Mouse (Mus musculus) brown adipose tissue, adult 24 weeks (tissue): ENCODE results near the gene Ptpn21. TPM values are rescaled to one million over a fixed set of nuclear protein-coding genes. Genes with fewer than 3 reads are reported as not detected.

ENCODE experiments used
- H3K27ac ChIP-seq: fragments of 200-500 bp; replicated peaks from 2 replicates; pipeline ENCODE4 v1.5.1; 2012; ENCODE audit warnings: low read depth, mild to moderate bottlenecking, low read length
- H3K4me1 ChIP-seq: fragments of 200-500 bp; 2 replicates; pipeline ENCODE4 v1.6.1; 2012; ENCODE audit warnings: low read length, mixed read lengths; ENCODE audit not compliant: control insufficient read depth, insufficient read depth, insufficient read length
- H3K4me3 ChIP-seq: fragments of 200-500 bp; 2 replicates; pipeline ENCODE4 v1.5.1; 2012; ENCODE audit warnings: low read depth, mild to moderate bottlenecking, low read length, moderate library complexity; ENCODE audit not compliant: insufficient read depth
- polyA plus RNA-seq: library from polyadenylated mRNA; stranded (reverse); fragments of >200 nt; gene quantifications from 2 replicates; pipeline ENCODE4 v1.2.4, GENCODE M21; 2012; ENCODE audit not compliant: missing spikeins, insufficient read depth, insufficient read length

Ptpn21 gene
- polyA plus RNA-seq, 1 experiment: 8.6 TPM

DNA sequence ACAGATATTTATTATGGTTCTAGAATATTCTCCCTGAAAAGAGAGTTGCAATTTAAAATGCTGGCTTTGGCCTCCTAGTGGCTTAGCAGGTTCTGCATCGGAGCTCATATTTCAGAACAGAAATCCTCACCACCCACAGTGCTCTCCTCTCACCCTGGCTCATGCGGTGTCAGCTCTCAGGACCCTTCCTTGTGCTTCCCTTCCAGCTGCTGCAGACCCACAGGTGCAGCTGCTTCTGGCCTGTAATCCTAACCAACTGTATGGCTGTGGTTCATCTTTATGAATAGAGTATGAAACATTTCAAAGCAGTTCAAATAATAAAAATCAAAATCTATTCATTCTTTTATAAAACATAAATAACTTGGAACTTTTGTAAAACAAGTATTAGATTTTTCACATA lies 80.3 kb downstream of the Ptpn21 start:
- Histone ChIP-seq H3K4me3 (no peak overlapping the region), H3K4me1 (no peaks in the 10 kb centered on the region), H3K27ac (no peak overlapping the region)

DNA sequence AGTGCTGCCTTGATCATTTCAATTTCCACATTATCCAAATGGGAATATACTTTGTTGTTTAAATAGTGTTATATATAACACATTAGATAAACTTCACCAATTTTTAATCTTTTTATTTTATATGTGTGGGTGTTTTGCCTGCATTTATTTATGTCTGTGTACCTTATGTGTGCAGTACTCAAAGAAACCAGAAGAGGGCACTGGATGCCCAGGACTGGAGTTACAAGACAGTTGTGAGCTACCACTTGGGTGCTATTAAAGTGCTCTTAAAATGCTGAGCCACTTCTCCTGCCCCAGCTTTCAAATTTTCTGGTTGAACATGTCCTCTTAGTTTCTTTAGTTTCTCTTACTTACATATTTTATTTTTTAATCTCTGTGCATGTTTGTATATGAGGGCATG lies 92.4 kb downstream of the Ptpn21 start:
- H3K4me3 ChIP-seq: no peak overlapping the region
- H3K4me1 ChIP-seq: no peaks in the 10 kb centered on the region
- H3K27ac ChIP-seq: no peak overlapping the region

DNA sequence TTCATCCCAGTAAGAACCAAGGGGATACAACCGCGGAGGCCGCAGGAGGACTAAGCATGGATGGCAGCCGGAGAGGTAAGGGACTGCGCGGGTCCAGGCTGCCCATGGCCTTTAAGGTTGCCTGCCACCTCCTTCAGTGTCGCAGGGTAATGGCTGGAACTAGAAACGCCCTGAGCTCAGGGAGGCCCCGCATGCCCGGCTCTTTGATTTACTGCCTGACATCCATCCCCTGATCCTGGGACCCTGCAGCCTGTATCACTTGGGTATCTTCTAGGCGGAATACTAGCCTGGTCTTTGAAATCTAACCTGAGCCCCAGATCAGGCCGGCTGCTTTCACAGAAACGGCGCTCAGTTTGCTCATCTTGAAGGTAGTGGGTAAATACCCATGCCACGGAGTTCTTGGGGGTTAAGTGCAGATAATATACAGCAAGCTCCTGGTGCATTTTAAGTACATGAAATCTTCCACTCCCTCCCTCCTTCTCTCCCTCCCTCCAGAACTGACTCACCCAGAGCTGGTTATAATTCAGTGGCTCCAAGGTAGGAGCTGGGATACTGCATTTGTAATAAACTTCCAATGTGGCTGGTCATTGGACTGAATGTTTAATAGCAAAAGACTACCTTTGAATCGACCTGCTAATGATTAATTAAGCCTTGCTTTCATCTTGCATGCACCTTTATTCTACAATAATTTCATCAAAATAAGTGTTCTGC lies 108.8 kb downstream of the Ptpn21 start:
- H3K4me1 ChIP-seq: 0 out of 2 replicates have a peak, but pooled peaks cover 2% of the 10 kb centered on the region
- no peak overlapping the region for H3K27ac ChIP-seq
- peak overlapping the region; percentile 88 for H3K4me3 ChIP-seq

DNA sequence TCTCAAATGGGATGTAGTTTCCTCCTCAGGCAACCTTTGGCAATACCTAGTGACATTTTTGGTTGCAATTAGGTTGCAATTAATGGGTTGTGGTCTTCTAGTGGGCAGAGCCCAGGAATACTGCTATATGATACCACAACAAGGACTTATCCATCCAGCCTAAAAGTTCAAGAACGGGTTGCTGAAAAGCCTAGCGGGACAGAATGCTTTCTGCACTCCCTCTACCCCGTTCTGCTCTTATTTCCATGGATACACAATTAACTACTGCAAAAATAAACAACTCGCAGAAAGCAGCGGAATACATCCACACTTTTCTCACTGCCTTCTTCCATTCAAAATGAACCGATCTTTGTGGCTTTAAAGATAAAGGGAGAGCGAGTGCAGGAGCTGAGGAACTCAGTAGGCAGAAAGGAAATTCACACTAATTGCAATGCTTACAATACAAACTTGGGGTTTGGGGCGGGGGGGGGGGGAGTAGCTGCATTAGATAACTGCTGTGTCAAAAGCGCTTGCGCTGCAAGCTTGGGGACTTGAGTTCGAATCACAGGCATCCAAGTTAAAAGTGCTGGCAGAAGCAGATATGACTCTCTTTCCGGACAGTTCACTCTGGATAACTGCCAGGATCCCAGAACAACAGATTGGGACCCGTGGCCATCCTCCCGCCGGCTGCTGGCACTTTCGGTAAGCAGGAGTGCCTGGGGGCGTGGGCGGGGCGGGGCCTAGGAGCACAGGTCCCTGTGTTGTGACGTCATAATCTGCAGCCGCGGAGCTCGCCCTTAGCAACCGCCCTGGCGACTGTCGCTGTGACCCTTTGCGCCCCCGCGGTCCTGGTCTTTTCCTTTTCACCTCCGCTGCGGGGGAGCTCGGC lies 109.6 kb downstream of the Ptpn21 start, which contains the start of gene Spata7:
Gene Spata7, plus strand, starts transcription at position 766 of the 868 bp plus-strand sequence.
- H3K4me3 ChIP-seq: peak within 1 kb of the TSS; percentile 88
- no peak within 1 kb of the TSS for H3K27ac ChIP-seq
- 0 out of 2 replicates have a peak, but pooled peaks cover 2% of the 10 kb centered on the region for H3K4me1 ChIP-seq

Other genes with a start within 250 kb of the Ptpn21 start
- gene Kcnk10, start 159.1 kb downstream of the Ptpn21 start, polyA plus RNA-seq: not detected in 2 replicates
- 3.1 and 3.2 TPM in 2 replicates for gene Spata7, start 109.2 kb downstream of the Ptpn21 start, polyA plus RNA-seq
- gene Zc3h14, start 9.6 kb upstream of the Ptpn21 start, polyA plus RNA-seq: 70.6 and 77.7 TPM in 2 replicates
- gene Eml5, start 164.1 kb upstream of the Ptpn21 start, polyA plus RNA-seq: 5.5 and 9.0 TPM in 2 replicates
- gene Ttc8, start 183.2 kb upstream of the Ptpn21 start, polyA plus RNA-seq: 8.0 and 18.8 TPM in 2 replicates